Mouse (Mus musculus) gastrocnemius, adult 2 months (tissue): Measurements from ENCODE around the gene H2-K1. TPM values are rescaled to one million over a fixed set of nuclear protein-coding genes. Genes with fewer than 3 reads are reported as not detected.

Experiments used
- DNase-seq: peaks from one replicate; pipeline ENCODE4 v3.0.0; 2022
- H3K27ac ChIP-seq: fragments of 200-600 bp; 2 replicates; pipeline ENCODE4 v1.8.1; 2022; ENCODE audit warnings: mild to moderate bottlenecking
- H3K4me3 ChIP-seq: fragments of 200-600 bp; 2 replicates; pipeline ENCODE4 v1.8.1; 2022; ENCODE audit warnings: mild to moderate bottlenecking, moderate library complexity
- CTCF ChIP-seq: fragments of 200-600 bp; IDR thresholded peaks from 2 replicates; pipeline ENCODE4 v1.8.1; 2022; ENCODE audit warnings: antibody characterized with exemption, mild to moderate bottlenecking, moderate library complexity
- intact Hi-C: fragments of 180-260 bp; cut with DNase I; formaldehyde crosslinking; loops from one replicate; pipeline ENCODE4 v1.15.1; 2025
- long read RNA-seq, 2 experiments: library from polyadenylated mRNA; stranded (forward); transcript quantifications; one replicate each; pipeline ENCODE4 v2.0.0; 2021
- total RNA-seq, 2 experiments: library from RNA; stranded (reverse); gene quantifications; 2 replicates each; pipeline ENCODE4 v1.2.3; 2021

H2-K1 gene
- total RNA-seq: 10 to 100 TPM; 28.2 to 41.1 TPM
- long read RNA-seq, experiment 1, partial matches to known transcripts: 5 of 13 reads
- long read RNA-seq, experiment 1, other reads (novel, unspliced or antisense): 4 of 13 reads
- long read RNA-seq, experiment 2, transcript H2-K1-201 (8 exons, 1,619 nt): major isoform, 5 of 9 reads
- long read RNA-seq, experiment 2, partial matches to known transcripts: 2 of 9 reads
- long read RNA-seq, experiment 2, other reads (novel, unspliced or antisense): 2 of 9 reads

DNA sequence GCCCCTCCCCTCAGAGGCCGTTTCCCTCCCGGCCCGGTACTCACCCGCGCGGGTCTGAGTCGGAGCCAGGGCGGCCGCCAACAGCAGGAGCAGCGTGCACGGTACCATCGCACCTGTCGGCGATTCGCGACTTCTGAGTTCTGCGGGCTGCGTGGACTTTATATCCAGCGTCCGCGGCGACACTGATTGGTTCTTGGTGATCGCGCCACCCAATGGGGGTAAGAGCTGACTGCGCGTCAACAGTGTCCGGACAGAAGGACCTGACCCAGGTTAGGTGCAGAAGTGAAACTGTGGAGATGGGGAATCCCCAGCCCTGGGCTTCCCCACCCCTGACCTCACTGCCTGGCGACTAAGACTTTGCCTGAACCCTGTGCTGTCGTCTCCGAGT lies at the start of gene H2-K1:
Gene H2-K1 (minus strand): TSS at position 198 of the 388 bp plus-strand sequence.
- no peak for TF ChIP-seq CTCF
- Histone ChIP-seq H3K4me3 (peak within 1 kb of the TSS; percentile 89), H3K27ac (peak within 1 kb of the TSS; percentile 83)
- intact Hi-C loops: no loop called here
- DNase-seq: peak; percentile 93

DNA sequence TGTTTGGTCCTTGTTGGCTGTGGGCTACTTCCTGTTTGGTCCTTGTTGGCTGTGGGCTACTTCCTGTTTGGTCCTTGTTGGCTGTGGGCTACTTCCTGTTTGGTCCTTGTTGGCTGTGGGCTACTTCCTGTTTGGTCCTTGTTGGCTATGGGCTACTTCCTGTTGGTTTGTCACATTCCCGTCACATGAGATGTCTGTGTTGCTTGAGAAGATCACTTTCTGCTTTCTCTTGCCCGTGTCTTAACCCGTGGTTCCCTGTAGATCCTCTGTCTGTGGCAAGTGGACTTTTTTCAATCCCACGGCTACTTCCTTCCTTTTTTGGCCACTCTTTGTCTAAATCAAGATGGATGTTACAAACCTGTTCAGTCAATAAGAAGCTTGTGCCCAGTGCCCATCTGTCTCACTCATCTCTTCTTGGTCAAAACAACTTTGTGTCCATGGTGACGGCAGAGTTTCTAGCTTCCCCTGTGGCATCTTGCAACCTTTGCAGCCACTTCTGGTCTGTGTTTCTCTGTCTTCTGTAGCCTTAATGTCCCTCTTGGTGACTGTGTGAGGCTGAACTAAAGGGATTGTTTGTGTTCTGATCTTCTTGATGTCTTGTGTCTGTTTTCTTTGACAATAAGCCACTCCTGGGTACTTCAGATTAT lies 47.4 kb upstream of the H2-K1 start:
- TF ChIP-seq CTCF: no peak
- H3K4me3 ChIP-seq: no peak overlapping the region
- intact Hi-C loops: no loop called here

DNA sequence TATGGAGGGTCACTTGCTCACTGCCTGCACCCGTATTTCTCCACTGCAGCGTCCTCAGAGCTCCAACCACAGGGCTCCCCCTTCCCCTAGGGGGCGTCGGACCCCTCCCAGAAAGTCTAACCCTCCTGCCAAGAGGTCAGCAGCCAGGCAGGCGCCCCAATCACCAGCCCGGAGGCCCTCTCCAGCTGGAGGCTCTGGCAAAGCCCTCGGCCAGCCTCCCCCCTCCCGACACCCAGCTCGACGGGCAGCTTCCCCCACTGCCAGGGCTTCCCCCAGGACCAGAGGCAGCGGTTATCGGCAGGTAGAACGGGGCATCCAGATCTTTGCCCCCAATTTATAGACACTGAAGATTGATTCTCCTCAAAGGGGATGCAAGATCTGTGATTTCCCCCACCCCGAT lies 45.8 kb upstream of the H2-K1 start:
- intact Hi-C loops: no loop called here
- TF ChIP-seq CTCF: no peak
- Histone ChIP-seq H3K4me3 (no peak overlapping the region), H3K27ac (no peak overlapping the region)
- DNase-seq: no peak

More for the DNA sequence above, 47.4 kb upstream of the H2-K1 start:
- H3K27ac ChIP-seq: no peak overlapping the region
- DNase-seq: no peak

DNA sequence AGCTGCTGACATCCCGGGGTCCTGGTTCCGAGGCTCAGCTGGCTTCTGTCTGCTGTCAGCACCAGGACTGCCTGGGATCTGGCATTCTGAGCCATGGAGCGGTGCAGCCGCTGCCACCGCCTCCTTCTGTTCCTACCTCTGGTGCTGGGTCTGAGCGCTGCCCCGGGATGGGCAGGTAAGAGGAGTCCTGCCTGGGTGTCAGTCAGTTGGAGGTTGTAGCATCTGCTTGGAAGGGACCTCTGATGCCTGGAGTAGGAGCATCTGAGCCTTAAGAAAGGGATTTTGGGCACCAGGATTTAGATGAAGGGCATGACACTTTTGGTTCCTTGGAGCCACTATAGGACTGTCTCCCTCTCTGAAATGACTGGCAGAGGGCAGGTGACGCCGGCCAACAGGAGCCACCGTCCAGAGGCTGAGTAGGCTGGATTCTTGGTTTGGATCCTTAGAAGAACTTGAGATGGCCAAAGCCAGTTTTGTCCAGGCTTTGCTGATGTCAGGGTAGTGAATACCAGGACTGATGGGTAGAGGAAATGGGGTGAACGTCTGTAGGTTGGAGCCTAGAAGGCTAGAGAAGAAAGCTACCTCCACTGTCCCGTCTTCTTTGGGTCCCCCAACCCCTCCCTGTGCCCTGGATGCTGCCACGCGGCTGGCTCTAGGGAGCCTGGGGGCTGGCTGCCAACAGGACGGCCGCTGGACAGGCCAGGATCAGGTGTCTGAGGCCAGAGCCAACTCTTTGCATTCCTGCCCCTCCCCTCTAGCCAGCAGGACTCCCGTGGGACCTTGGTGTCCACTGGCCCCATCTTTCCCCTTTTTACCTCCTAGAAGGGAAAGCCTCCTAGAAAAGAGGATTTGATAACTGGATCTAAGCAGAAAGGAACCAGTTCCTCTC lies 39.7 kb upstream of the H2-K1 start:
- intact Hi-C loops: loop anchor here (5.0 kb wide), 1 partner anchor 67 kb away; no protein-coding TSS in a partner anchor
- peak overlapping the region; percentile 57 for H3K4me3 ChIP-seq
- no peak for TF ChIP-seq CTCF
- H3K27ac ChIP-seq: peak overlapping the region; percentile 81
- DNase-seq: peak; percentile 94

- Histone ChIP-seq H3K27ac (peak within 1 kb of the TSS; percentile 81), H3K4me3 (peak within 1 kb of the TSS; percentile 57)
- no peak for TF ChIP-seq CTCF
- peak; percentile 49 for DNase-seq
- intact Hi-C loops: loop anchor here (5.0 kb wide), 1 partner anchor 68 kb away; no protein-coding TSS in a partner anchor
Observed at GRCm38 (mm10) chr17:34038878-34039561, 38.9 kb upstream of the H2-K1 start, which contains the start of gene Col11a2. Gene Col11a2 (plus strand): TSS chr17:34039437.

DNA sequence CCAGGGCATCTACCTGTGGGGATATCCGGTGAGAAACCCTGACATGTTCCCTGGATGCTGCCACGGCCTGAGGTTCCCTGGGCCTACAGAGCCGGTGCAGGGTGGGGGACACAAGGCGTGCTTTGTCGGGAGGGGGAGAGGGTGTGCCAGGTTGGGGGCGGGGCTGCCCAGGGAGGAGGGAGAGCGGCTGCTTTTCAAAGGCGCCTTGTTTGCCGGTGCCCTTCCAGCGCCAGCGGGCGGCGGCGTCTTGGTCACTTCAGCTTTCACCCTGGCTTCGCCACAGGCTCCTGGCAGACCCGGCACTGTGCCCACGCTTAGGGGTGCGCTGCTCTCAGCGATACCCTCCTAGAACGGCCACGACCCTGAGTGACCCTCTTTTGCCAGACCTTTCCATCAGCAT lies 38.3 kb upstream of the H2-K1 start:
- peak overlapping the region; percentile 57 for H3K4me3 ChIP-seq
- intact Hi-C loops: loop anchor here (5.0 kb wide), 1 partner anchor 69 kb away; no protein-coding TSS in a partner anchor
- no peak for TF ChIP-seq CTCF
- DNase-seq: peak; percentile 65
- H3K27ac ChIP-seq: peak overlapping the region; percentile 81

GRCm38 (mm10) chr17:34037241-34037640 lies 37.1 kb upstream of the H2-K1 start:
- peak; percentile 28 for DNase-seq
- no peak overlapping the region for H3K27ac ChIP-seq
- no peak for TF ChIP-seq CTCF
- no peak overlapping the region for H3K4me3 ChIP-seq
- intact Hi-C loops: loop anchor here (5.0 kb wide), 1 partner anchor 70 kb away; no protein-coding TSS in a partner anchor

GRCm38 (mm10) chr17:34036647-34037046 lies 36.5 kb upstream of the H2-K1 start:
- peak; percentile 54 for DNase-seq
- no peak for TF ChIP-seq CTCF
- Histone ChIP-seq H3K4me3 (no peak overlapping the region), H3K27ac (no peak overlapping the region)
- intact Hi-C loops: loop anchor here (5.0 kb wide), 1 partner anchor 71 kb away; no protein-coding TSS in a partner anchor

GRCm38 (mm10) chr17:34035517-34035916 lies 35.4 kb upstream of the H2-K1 start:
- H3K27ac ChIP-seq: no peak overlapping the region
- intact Hi-C loops: loop anchor here (5.0 kb wide), 1 partner anchor 72 kb away; no protein-coding TSS in a partner anchor
- DNase-seq: peak; percentile 13
- no peak for TF ChIP-seq CTCF
- H3K4me3 ChIP-seq: no peak overlapping the region

GRCm38 (mm10) chr17:34034064-34034463 lies 33.9 kb upstream of the H2-K1 start:
- DNase-seq: peak; percentile 71
- peak; percentile 77 for TF ChIP-seq CTCF
- intact Hi-C loops: loop anchor here (5.0 kb wide), 1 partner anchor 88 kb away; the partner anchor contains the start of gene Brd2
- peak overlapping the region; percentile 31; the same call in 1 of the 2 replicates for H3K27ac ChIP-seq
- peak overlapping the region; percentile 1; the same call in 1 of the 2 replicates for H3K4me3 ChIP-seq

- TF ChIP-seq CTCF: no peak
- H3K27ac ChIP-seq: peak overlapping the region; percentile 100
- H3K4me3 ChIP-seq: peak overlapping the region; percentile 78
- no peak for DNase-seq
- intact Hi-C loops: loop anchor here (5.0 kb wide), 1 partner anchor 89 kb away; the partner anchor contains the start of gene Brd2
Observed at GRCm38 (mm10) chr17:34033441-34033840, 33.3 kb upstream of the H2-K1 start.

- TF ChIP-seq CTCF: no peak
- DNase-seq: no peak
- Histone ChIP-seq H3K4me3 (peak overlapping the region; percentile 78), H3K27ac (peak overlapping the region; percentile 100)
- intact Hi-C loops: loop anchor here (5.0 kb wide), 1 partner anchor 89 kb away; the partner anchor contains the start of gene Brd2
Observed at GRCm38 (mm10) chr17:34032806-34033205, 32.7 kb upstream of the H2-K1 start.
